Mouse (Mus musculus) heart, adult 2 months (tissue): ENCODE measurements around the gene Ttc30a1. TPM values are rescaled to one million over a fixed set of nuclear protein-coding genes. Genes with fewer than 3 reads are reported as not detected.

Source experiments
- DNase-seq, 2 experiments: peaks; one replicate each; pipeline ENCODE4 v3.0.0; 2021
- H3K27ac ChIP-seq: fragments of 200-600 bp; 2 replicates; pipeline ENCODE4 v1.8.1; 2022
- H3K27me3 ChIP-seq: fragments of 200-500 bp; 2 replicates; pipeline ENCODE4 v1.6.1; 2012; ENCODE audit warnings: mild to moderate bottlenecking, low read length, inconsistent platforms, mixed read lengths; ENCODE audit not compliant: control insufficient read depth, insufficient read depth
- H3K36me3 ChIP-seq: fragments of 200-500 bp; 2 replicates; pipeline ENCODE4 v1.6.1; 2012; ENCODE audit warnings: low read length, inconsistent platforms; ENCODE audit not compliant: control insufficient read depth, insufficient read depth
- H3K4me1 ChIP-seq: fragments of 200-500 bp; 2 replicates; pipeline ENCODE4 v1.6.1; 2011; ENCODE audit warnings: low read length; ENCODE audit not compliant: control insufficient read depth, insufficient read depth
- H3K4me3 ChIP-seq: fragments of 200-600 bp; 2 replicates; pipeline ENCODE4 v1.8.1; 2022
- H3K79me2 ChIP-seq: fragments of 200-500 bp; replicated peaks from 2 replicates; pipeline ENCODE4 v1.6.1; 2012; ENCODE audit warnings: mild to moderate bottlenecking, inconsistent platforms, low read length, moderate library complexity, mixed read lengths; ENCODE audit not compliant: control insufficient read depth, insufficient read depth
- H3K9ac ChIP-seq: fragments of 200-500 bp; 2 replicates; pipeline ENCODE4 v1.6.1; 2012; ENCODE audit warnings: low read depth, mild to moderate bottlenecking, control low read depth, inconsistent platforms, low read length, mixed read lengths
- CTCF ChIP-seq: fragments of 200-600 bp; IDR thresholded peaks from 2 replicates; pipeline ENCODE4 v1.8.1; 2022; ENCODE audit warnings: antibody characterized with exemption, mild to moderate bottlenecking, moderate library complexity
- EP300 ChIP-seq: fragments of 200-500 bp; IDR thresholded peaks from 2 replicates; pipeline ENCODE4 v1.6.1; 2011; ENCODE audit warnings: low read depth, low read length, control low read depth; ENCODE audit not compliant: insufficient read depth
- POLR2A ChIP-seq: fragments of 200-500 bp; IDR thresholded peaks from 2 replicates; pipeline ENCODE4 v1.6.1; 2011; ENCODE audit warnings: mild to moderate bottlenecking, low read depth, low read length, control low read depth; ENCODE audit not compliant: insufficient read depth
- WGBS: fragments of 180-500 bp; shearing (Covaris S2); methylation state at CpG from one replicate; pipeline ENCODE4 v1.1.7; 2018; 5-methylcytosine and 5-hydroxymethylcytosine counted together
- intact Hi-C: fragments of 180-260 bp; cut with DNase I; formaldehyde crosslinking; loops from one replicate; pipeline ENCODE4 v1.15.1; 2025
- polyA plus RNA-seq: library from polyadenylated mRNA; depleted of rRNA; stranded (reverse); fragments of >200 nt; gene quantifications from 2 replicates; pipeline ENCODE4 v1.2.3, GENCODE M21; 2012
- total RNA-seq, 2 experiments: library from RNA; stranded (reverse); gene quantifications; 2 replicates each; pipeline ENCODE4 v1.2.3; 2021

The Ttc30a1 gene
- total and polyA plus RNA-seq, 3 experiments: 2.4 to 4.0 (median 3.1) TPM

- no peak for DNase-seq
- no peak overlapping the region for H3K4me3 ChIP-seq
- no peaks in the 10 kb centered on the region for H3K79me2 ChIP-seq
- H3K4me1 ChIP-seq: no peaks in the 10 kb centered on the region
- H3K36me3 ChIP-seq: peaks cover 2% of the 10 kb centered on the region; the same call in 1 of the 2 replicates
- 62% methylated on average over 9 of the region's 9 CpGs for WGBS
- no peak overlapping the region for H3K27ac ChIP-seq
- intact Hi-C loops: no loop called here
- no peak for TF ChIP-seq POLR2A
- TF ChIP-seq CTCF: no peak
- TF ChIP-seq EP300: no peak
- H3K27me3 ChIP-seq: no peaks in the 10 kb centered on the region
- H3K9ac ChIP-seq: no peak overlapping the region
Measured at GRCm38 (mm10) chr2:75974131-75974530, 7.6 kb downstream of the Ttc30a1 start.

GRCm38 (mm10) chr2:75964972-75965371, 16.8 kb downstream of the Ttc30a1 start:
- Histone ChIP-seq H3K36me3 (no peaks in the 10 kb centered on the region), H3K79me2 (no peaks in the 10 kb centered on the region), H3K27me3 (no peaks in the 10 kb centered on the region), H3K9ac (no peak overlapping the region), H3K4me1 (peaks cover 8% of the 10 kb centered on the region), H3K4me3 (peak overlapping the region; percentile 48), H3K27ac (peak overlapping the region; percentile 10; the same call in 1 of the 2 replicates)
- TF ChIP-seq EP300: no peak
- peak; percentile 78 for TF ChIP-seq CTCF
- intact Hi-C loops: loop anchor here (1.0 to 5.0 kb wide), 4 partner anchors 38 to 358 kb away; no protein-coding TSS in a partner anchor
- DNase-seq: peak; percentile 49 to 60
- 9% methylated on average over 5 of the region's 5 CpGs for WGBS

- WGBS: 3% methylated on average over 14 of the region's 14 CpGs
- Histone ChIP-seq H3K79me2 (no peaks in the 10 kb centered on the region), H3K4me3 (peak overlapping the region; percentile 48), H3K36me3 (no peaks in the 10 kb centered on the region), H3K27ac (peak overlapping the region; percentile 10; the same call in 1 of the 2 replicates), H3K4me1 (peaks cover 9% of the 10 kb centered on the region), H3K27me3 (no peaks in the 10 kb centered on the region), H3K9ac (peak overlapping the region; percentile 57; the same call in 1 of the 2 replicates)
- TF ChIP-seq CTCF (peak; percentile 73), EP300 (peak; percentile 64; the same call in 1 of the 2 replicates), POLR2A (no peak)
- intact Hi-C loops: loop anchor here (1.0 to 5.0 kb wide), 3 partner anchors 37 to 178 kb away; no protein-coding TSS in a partner anchor
- DNase-seq: peak; percentile 72 to 79
Measured at GRCm38 (mm10) chr2:75964512-75964911, 17.3 kb downstream of the Ttc30a1 start.

- Histone ChIP-seq H3K9ac (no peak overlapping the region), H3K27me3 (no peaks in the 10 kb centered on the region), H3K4me1 (peaks cover 9% of the 10 kb centered on the region), H3K36me3 (no peaks in the 10 kb centered on the region), H3K4me3 (peak overlapping the region; percentile 48), H3K27ac (peak overlapping the region; percentile 10; the same call in 1 of the 2 replicates), H3K79me2 (no peaks in the 10 kb centered on the region)
- TF ChIP-seq EP300: no peak
- no peak for TF ChIP-seq POLR2A
- TF ChIP-seq CTCF: no peak
- intact Hi-C loops: loop anchor here (1.0 to 5.0 kb wide), 3 partner anchors 37 to 177 kb away; no protein-coding TSS in a partner anchor
- DNase-seq: no peak
- 53% methylated on average over 5 of the region's 5 CpGs for WGBS
Measured at GRCm38 (mm10) chr2:75964051-75964450, 17.7 kb downstream of the Ttc30a1 start.

GRCm38 (mm10) chr2:75963211-75963840, 18.4 kb downstream of the Ttc30a1 start:
- TF ChIP-seq EP300 (no peak), CTCF (no peak), POLR2A (no peak)
- no peaks in the 10 kb centered on the region for H3K79me2 ChIP-seq
- H3K27ac ChIP-seq: no peak overlapping the region
- no peak overlapping the region for H3K9ac ChIP-seq
- no peak for DNase-seq
- H3K27me3 ChIP-seq: no peaks in the 10 kb centered on the region
- intact Hi-C loops: loop anchor here (5.0 kb wide), 1 partner anchor 36 kb away; no protein-coding TSS in a partner anchor
- 82% methylated on average over 10 of the region's 10 CpGs for WGBS
- peaks cover 9% of the 10 kb centered on the region for H3K4me1 ChIP-seq
- no peak overlapping the region for H3K4me3 ChIP-seq
- H3K36me3 ChIP-seq: no peaks in the 10 kb centered on the region
